Mouse (Mus musculus) lung, postnatal 25 days (tissue): ENCODE measurements at regions not wholly inside any gene's neighbourhood (a gene's known extent, or its start where the extent isn't known, plus 50 kb on each side); places are given as distances from the start of the nearest gene placed in this dataset.
A peak's percentile ranks its signal among the peaks of the same experiment; 100 is the strongest.

Experiments
- DNase-seq: peaks from one replicate; pipeline ENCODE4 v3.0.0; 2022; ENCODE audit warnings: low spot score

- DNase-seq: no peak
Measured at GRCm38 (mm10) chr17:50439365-50439764, 69.8 kb upstream of the Plcl2 start.

DNA sequence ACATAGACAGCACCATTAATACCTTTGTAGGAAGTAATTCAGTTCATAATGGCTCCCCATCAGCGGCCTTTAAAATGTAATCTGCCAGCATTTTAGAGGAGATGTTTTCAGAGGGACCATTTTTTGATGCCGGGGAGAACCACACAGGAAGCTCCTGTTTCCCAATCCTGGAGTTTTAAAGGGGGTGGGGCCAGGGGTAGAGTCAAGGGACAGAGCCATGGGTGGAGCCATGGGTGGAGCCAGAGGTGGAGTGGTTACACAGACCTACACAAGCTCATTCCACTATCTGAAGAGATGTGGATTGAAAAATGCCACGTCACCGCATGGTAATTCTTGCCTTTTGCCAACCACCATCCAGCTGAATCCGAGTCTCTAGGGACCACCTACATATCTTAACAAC, 67.1 kb upstream of the Plcl2 start:
- no peak for DNase-seq

GRCm38 (mm10) chr17:50442905-50443304, 66.3 kb upstream of the Plcl2 start:
- no peak for DNase-seq

- no peak for DNase-seq
Measured at GRCm38 (mm10) chr17:50443376-50444022, 65.7 kb upstream of the Plcl2 start.

DNA sequence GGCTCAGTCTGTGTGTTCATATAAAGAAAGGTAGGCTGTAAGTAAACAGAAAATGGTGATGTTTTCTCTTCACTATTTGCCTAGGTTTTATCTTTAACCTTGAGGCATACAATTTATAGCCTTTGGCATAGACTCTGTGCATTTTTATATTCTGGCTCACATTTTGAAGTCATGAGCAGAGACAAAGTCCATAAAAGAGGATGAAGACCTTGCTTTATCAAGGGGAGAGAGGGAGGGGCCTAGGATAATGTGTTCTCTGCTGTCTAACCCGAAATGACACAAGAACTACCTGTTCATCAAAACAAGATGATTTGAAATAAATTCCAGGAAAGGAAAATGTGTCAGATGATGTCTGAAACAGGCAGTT, 65.2 kb upstream of the Plcl2 start:
- DNase-seq: no peak

DNA sequence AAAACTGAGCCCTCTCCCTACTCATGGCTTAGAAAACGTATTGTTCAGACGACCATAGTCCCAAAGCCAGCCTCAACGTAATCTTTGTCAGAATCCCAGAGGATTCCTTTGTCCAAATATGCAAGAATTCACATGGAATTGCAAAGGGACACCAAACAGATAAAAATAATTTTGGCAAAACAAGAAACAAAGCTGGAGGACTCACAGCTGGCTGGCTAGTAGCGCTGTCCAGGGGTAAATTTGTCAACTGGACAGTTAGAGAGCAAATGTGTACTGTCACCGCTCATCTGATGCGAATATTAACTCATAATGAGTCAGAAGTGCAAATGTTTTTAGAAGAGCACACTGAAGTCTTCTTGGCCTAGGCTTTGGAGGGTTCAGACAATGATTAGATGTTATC, 60.5 kb upstream of the Plcl2 start:
- DNase-seq: peak; percentile 12

- no peak for DNase-seq
Measured at GRCm38 (mm10) chr17:50451606-50452005, 57.6 kb upstream of the Plcl2 start.

DNA sequence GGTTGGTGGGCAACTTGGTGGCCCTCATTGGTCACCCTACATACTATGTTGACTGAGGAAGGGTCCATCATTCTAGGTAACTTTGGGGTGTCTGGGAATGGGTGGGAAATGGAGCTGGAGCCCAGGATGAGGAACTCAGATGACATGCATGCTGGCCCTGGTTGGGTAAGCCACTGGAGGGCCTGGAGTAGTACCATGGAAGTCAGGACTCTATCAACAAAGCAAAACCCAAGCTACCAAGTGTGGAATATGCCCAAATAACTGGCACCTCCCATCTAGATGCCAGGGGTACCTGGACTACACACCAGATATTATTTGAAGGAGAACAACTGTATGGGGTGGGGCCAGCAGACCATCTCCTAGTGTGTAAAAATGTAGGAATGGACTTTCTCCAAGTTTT, 55.7 kb upstream of the Plcl2 start:
- no peak for DNase-seq

DNA sequence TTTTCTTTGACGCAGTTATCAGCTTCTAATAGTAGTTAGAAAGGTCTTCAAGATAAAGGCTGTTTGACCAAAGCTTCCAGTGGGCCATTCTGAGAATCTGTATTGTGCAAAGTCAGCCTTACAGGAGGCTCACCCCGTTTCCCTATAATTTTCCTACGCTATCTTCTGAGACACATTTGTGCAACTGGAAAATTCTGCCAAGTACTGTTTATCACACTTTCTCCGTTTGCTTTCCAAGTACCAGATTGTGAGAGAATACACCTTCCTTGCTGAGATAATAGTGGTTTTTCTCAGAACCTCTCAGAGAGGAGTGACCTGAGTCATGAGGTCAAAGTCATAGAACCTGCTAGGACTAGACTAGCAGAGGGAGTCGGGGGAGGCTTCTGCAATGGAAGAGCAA, 55.2 kb upstream of the Plcl2 start:
- DNase-seq: no peak

GRCm38 (mm10) chr17:50454917-50455316, 54.3 kb upstream of the Plcl2 start:
- DNase-seq: no peak

DNA sequence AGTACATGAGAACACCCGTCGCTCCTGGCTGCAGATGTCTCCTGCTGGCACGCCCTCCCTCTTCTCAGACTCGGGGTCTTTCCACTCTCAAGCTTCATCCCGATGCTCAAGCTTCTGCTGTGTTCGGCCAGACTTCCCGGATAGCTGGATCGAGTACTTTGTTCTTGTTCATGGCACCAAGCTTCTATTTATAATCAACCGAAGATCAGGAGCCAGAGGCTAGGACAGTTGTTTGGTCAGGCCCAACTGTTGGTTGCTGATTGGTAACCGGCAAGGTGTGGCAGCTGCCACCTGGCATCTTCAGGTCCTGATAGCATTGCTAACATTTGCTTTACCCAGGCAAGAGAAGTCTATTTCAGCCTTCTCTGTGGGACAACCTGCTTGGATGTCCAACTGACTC, 53.5 kb upstream of the Plcl2 start:
- no peak for DNase-seq

- no peak for DNase-seq
Measured at GRCm38 (mm10) chr17:50457053-50457697, 52.0 kb upstream of the Plcl2 start.

DNA sequence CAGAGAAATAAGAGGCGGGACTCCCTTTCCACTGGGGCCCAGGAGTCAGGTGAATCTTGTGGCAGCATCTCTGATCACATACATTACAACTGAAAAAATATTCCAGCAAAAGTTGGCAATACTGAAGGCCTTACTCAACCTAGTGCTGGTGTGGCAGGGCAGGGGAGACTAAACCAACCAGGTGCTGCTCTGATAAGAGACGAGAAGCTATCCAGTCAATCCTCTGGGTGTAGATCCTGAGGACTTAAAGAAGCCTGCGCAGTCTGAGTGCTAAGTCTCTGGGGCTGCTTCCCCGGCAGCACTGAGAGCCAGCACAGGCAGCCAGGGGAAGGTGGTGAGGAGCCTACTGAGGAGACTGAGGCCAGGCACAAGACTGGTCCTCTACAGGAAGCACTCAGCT, 51.0 kb upstream of the Plcl2 start:
- DNase-seq: no peak
